Mouse (Mus musculus) spleen, adult 2 months (tissue): ENCODE data around the gene Cpe.

Source experiments
- CTCF ChIP-seq: fragments of 200-500 bp; IDR thresholded peaks from 2 replicates; pipeline ENCODE4 v1.5.1; 2011; ENCODE audit warnings: mild to moderate bottlenecking, inconsistent platforms; ENCODE audit not compliant: insufficient read depth, insufficient read length, insufficient replicate concordance; ENCODE audit errors: extremely low read depth
- POLR2A ChIP-seq: fragments of 200-500 bp; IDR thresholded peaks from 2 replicates; pipeline ENCODE4 v1.6.1; 2011; ENCODE audit warnings: low read depth, low read length, inconsistent platforms

DNA sequence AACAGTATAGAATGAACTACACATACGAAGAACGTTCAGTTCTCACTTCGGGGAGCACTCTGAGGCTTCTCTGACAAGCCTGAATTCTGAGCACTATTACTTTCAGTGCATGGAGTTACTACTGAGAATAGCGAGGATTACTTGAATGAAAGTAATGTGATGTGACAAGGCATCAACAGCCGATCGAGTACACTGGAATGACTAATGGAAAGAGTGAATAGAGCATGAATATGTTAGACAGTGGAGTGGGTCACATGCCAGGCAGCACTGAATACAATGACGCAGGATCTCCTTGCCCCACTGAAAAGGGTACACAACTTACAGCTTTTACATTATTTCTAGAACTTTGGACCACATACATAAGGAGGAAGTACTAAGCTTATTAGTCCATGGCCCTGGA is 149.4 kb downstream of the Cpe start:
- no peak for TF ChIP-seq CTCF
- no peak for TF ChIP-seq POLR2A
